Mouse (Mus musculus) embryonic stem cell, embryonic (primary cell): Measurements from ENCODE around the gene Rp9.

Experiments used
- CTCF ChIA-PET, 4 experiments: fragments of 300-600 bp in 2 of 4; fragments of 350-600 bp in 2 of 4; sonication (Branson Sonifier 250); formaldehyde crosslinking; loops; one replicate each; lab custom pipeline; 2022; ENCODE audit warnings: inconsistent platforms in 2 of 4; lab: Charles Lee
- POLR2A ChIA-PET, 4 experiments: fragments of 300-600 bp in 2 of 4; fragments of 350-600 bp in 2 of 4; sonication (Branson Sonifier 250); formaldehyde crosslinking; loops; one replicate each; lab custom pipeline; 2022; ENCODE audit warnings: antibody characterized with exemption in 4 of 4, inconsistent platforms in 1 of 4; lab: Charles Lee

Rp9 gene

DNA sequence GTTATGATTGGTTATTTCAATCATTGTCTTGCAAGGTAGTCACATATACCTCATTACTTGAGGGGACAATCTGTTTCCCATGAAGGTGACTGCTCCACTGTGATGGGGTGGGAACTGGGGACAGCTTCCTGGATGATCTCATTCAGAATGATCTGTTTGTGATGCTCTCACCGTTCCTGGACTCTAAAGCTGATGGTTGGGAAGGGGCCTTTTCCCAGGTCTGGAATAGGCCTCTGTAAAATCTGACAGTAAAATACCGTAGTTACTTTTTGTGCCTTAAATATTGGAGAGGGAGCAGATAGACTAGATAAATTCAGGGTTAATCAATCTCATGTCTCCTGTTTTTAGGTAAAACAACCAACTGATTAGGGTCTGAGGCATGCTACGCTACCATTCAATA, at the start of gene Rp9:
Gene Rp9 (minus strand): TSS at position 101 of the 400 bp plus-strand sequence.
- POLR2A ChIA-PET = no interaction called here
- CTCF ChIA-PET = interaction anchor here in 1 of 4 experiments (1.0 kb wide), 1 partner anchor 61 kb away, joined by 3 read pairs; no protein-coding TSS in a partner anchor

DNA sequence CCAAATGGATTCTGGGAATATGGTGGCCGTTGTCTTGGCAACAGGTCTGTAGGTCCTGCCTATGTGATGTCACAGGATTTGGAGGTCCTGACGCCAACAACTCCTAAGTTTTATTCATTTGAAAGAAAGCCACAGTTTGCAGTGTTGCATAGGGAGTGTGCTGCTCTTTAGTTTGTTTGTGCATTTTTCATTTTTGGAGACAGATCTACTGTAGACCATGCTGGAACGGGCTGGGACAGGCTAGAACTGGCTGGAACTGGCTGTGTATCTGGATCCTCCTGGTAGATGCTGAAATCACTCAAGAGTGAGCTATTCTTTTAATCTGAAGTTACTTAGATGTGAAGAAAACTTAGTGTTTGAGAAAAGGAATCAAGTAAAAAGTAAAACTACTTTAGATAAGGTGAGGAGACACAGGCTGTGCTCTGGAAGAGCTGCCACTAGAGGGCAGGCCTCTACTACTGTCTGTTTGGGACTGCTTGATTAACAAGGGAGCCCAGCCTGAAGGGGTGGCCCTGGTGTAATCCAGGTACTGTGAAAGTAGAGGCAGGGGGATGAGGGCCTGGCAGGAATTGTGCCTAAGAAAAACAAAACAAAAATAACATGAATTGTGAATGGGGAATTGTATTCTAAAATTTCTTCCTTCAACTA, 49.0 kb upstream of the Rp9 start:
- CTCF ChIA-PET = interaction anchor here (0.5 to 1.5 kb wide), 8 partner anchors 10 to 1162 kb away, joined by 3 to 7 read pairs (median 3); no protein-coding TSS in a partner anchor

GRCm38 (mm10) chr9:22515076-22515475, 45.5 kb upstream of the Rp9 start:
- ChIA-PET CTCF (no interaction called here), POLR2A (no interaction called here)

More for the DNA sequence above, 49.0 kb upstream of the Rp9 start:
- POLR2A ChIA-PET = interaction anchor here in 1 of 4 experiments (1.1 kb wide), 1 partner anchor 8 kb away, joined by 3 read pairs; no protein-coding TSS in a partner anchor

- ChIA-PET CTCF (interaction anchor here in 3 of 4 experiments (0.6 to 1.1 kb wide), 4 partner anchors 10 to 694 kb away, joined by 3 to 7 read pairs (median 4); no protein-coding TSS in a partner anchor), POLR2A (interaction anchor here in 2 of 4 experiments (0.5 to 1.2 kb wide), 2 partner anchors 16 to 17 kb away, joined by 3 read pairs; no protein-coding TSS in a partner anchor)
Observed at GRCm38 (mm10) chr9:22505574-22505973, 36.0 kb upstream of the Rp9 start.

DNA sequence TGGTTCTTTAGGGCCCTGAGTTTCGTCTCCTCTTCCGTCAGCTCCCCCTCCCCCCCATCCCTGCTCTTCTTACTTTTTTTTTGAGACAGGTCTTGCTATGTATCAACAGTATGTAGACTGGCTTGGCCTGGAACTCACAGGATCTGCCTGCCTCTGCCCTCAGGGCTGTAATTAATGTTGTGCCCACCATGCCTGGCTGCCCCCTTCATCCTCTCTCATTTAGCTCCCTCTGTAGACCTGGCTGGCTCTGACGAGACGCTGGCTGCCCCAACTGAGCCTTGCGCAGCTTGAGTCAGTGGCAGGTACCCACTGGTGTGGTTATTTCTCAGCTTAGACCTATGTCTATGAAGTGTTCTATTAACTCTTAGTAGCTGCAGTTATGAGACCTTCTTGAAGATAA, 34.0 kb upstream of the Rp9 start:
- ChIA-PET POLR2A (interaction anchor here in 3 of 4 experiments (0.7 to 1.8 kb wide), 4 partner anchors 25 to 1890 kb away, joined by 3 to 4 read pairs (median 4); partner anchors contain the start of gene Bbs9 (in 1 of the 3)), CTCF (interaction anchor here (0.6 to 1.7 kb wide), 6 partner anchors 8 to 1615 kb away, joined by 3 to 7 read pairs (median 4); no protein-coding TSS in a partner anchor)

DNA sequence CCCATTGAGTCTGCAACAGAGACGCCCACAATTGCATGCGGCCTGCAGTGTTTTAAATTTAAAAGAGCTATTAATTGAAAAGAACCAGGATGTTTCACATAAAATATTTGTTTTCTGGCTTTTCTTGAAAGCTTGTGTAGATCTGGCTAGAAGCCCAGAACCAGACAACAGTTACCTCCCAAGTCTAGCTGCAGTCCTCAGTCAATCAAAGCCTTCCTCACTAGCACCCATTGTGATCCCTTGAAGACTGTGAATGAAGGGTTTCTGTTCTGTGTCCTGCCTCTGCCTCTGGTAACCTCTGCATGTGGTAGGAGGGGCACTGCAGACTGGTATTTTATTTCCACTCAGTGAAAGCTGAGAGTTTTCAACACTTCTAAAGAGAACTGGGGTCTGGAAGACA, 33.4 kb upstream of the Rp9 start:
- ChIA-PET CTCF (interaction anchor here in 2 of 4 experiments (0.6 to 1.7 kb wide), 5 partner anchors 8 to 745 kb away, joined by 3 to 7 read pairs (median 4); no protein-coding TSS in a partner anchor), POLR2A (interaction anchor here in 3 of 4 experiments (0.7 to 1.8 kb wide), 4 partner anchors 24 to 1890 kb away, joined by 3 to 4 read pairs (median 4); partner anchors contain the start of gene Bbs9 (in 1 of the 3))

DNA sequence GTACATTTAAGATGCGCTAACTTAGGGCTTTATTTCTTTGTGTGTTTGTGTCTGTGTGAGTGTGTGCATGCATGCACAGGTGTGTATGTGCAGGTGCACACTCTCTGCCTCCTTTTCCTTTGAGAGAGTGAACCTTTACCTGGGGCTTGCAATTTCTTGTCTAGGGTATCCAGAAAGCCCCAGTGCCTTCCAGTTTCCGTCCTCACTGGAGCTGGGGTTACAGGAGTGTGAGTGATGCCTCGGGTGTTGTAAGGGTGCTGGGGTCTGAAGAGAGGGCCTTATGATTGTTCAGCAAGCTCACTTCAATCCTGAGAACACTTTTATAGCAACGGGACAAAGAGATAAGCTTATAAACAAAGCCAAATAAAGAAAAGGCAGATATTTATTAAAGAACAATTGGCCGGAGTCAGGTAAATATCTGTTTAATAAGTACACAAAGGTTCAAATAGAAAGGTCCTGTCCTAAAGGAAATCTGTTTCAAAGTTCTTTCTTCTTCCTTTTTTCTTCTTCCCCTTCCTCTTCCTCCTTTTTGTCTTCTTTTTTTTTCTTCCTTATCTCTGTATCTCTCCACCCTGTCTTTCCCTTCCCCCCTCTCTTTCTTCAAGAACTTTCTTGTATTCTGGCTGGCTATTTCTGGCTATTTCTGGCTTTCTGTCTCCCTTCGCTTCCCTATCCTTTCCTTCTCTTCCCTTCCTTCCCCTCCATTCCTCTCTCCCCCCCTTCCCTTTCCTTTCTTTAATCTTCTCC, 27.7 kb upstream of the Rp9 start:
- ChIA-PET POLR2A (no interaction called here), CTCF (interaction anchor here in 2 of 4 experiments (0.6 to 1.3 kb wide), 3 partner anchors 21 to 950 kb away, joined by 3 read pairs; partner anchors contain the start of genes Bbs9 (in 1 of the 2) and Carm1 (in 1 of the 2))

GRCm38 (mm10) chr9:22495133-22495532, 25.6 kb upstream of the Rp9 start:
- POLR2A ChIA-PET = interaction anchor here in 1 of 4 experiments (1.8 kb wide), 1 partner anchor 16 kb away, joined by 5 read pairs; no protein-coding TSS in a partner anchor
- CTCF ChIA-PET = interaction anchor here (0.5 to 1.3 kb wide), 19 partner anchors 8 to 1271 kb away, joined by 3 to 8 read pairs (median 3); partner anchors contain the start of gene Bbs9 (in 1 of the 4)

DNA sequence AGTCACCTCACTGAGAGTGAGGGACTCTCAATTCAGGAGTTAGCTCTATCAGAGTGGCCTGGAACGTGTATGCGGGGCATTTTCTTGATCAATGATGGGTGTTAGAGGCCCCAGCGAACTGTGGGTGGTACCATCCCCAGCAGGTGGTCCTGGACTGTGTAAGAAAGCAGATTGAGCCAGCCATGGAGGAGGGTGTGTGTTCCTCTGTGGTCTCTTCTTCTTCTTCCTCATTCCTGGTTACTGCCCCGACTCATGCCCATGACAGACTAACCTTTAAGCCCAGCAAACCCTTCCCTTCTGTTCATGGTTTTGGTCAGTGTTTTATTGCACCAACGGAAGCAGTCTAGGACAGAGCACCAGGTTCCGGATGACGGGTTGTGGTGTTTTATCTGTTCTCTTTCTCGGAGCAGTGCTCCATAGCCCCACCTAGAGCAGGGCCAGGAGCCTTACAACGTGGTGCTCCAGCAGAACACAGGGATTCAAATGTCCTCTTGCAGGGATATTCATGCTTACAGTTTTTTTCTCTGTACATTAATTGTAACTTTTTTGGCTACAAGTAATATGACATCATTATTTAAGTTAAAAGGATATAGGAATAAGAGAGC, 24.8 kb upstream of the Rp9 start:
- CTCF ChIA-PET = interaction anchor here in 3 of 4 experiments (0.5 to 1.3 kb wide), 5 partner anchors 10 to 84 kb away, joined by 4 to 7 read pairs (median 4); partner anchors contain the start of gene 9530077C05Rik (in 1 of the 3)
- POLR2A ChIA-PET = interaction anchor here in 1 of 4 experiments (1.8 kb wide), 1 partner anchor 15 kb away, joined by 5 read pairs; no protein-coding TSS in a partner anchor

- ChIA-PET POLR2A (no interaction called here), CTCF (no interaction called here)
Observed at GRCm38 (mm10) chr9:22488963-22489362, 19.4 kb upstream of the Rp9 start.

DNA sequence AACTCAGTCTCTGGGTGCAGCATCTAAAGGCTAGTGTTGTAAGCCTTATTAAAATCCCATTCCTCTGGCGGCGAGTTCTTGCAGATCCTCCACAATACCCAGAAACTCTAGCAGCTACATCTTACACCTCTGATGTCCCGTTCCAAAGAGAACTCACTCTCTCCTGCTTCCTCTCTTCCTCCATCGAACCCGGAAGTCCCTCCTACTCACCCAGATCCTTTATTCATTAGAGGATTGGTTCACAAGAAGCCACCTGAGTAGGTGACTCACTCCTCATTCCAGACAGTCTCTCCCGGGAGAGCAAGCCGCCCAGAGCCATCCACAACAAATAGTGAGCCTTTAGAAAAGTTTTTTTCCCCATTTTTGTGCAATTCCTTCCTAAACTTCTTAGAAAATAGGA, 16.7 kb upstream of the Rp9 start:
- CTCF ChIA-PET = interaction anchor here in 1 of 4 experiments (0.6 kb wide), 1 partner anchor 18 kb away, joined by 3 read pairs; no protein-coding TSS in a partner anchor

DNA sequence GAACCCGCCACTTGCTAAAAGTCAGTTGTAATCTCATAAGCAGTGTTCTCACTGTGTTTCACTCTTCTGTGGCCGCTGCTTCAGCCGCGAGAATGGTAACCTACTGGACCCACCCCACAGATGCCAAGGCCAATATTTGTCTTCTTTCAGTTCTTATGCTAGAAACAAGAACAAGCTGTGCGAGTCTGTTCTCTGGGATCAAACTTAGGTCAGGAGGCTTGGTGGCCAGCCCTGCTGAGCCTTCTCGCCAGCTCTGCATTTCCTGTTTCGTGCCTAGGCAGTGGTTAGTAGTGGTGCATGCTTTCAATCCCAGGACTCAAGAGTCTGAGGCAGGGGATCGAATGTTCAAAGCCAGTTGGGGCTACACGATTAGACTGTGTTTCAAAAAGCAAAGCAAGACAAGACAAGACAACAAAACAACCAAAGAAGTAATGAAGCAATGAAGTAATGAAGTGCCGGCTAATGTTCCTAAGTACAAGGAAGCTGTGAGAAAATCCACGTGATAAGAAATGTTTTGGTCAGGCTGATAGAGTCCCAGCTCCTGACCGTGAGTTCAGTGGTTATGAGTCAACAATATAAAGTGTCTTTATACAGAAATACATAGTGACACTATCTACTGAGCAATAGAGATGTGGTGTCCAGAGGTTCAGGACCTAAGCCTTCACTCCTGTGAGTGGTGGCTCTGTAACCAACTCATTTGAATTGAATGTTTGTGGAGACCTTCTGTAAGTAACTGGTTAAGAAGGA, 15.2 kb upstream of the Rp9 start:
- POLR2A ChIA-PET = interaction anchor here in 3 of 4 experiments (0.9 to 1.8 kb wide), 5 partner anchors 9 to 41 kb away, joined by 3 to 4 read pairs (median 4); partner anchors contain the start of gene Bbs9 (in 3 of the 3)
- CTCF ChIA-PET = no interaction called here

More for the DNA sequence above, 16.7 kb upstream of the Rp9 start:
- POLR2A ChIA-PET = interaction anchor here in 3 of 4 experiments (1.1 to 1.8 kb wide), 4 partner anchors 11 to 69 kb away, joined by 3 to 4 read pairs (median 4); partner anchors contain the start of gene Bbs9 (in 1 of the 3)

DNA sequence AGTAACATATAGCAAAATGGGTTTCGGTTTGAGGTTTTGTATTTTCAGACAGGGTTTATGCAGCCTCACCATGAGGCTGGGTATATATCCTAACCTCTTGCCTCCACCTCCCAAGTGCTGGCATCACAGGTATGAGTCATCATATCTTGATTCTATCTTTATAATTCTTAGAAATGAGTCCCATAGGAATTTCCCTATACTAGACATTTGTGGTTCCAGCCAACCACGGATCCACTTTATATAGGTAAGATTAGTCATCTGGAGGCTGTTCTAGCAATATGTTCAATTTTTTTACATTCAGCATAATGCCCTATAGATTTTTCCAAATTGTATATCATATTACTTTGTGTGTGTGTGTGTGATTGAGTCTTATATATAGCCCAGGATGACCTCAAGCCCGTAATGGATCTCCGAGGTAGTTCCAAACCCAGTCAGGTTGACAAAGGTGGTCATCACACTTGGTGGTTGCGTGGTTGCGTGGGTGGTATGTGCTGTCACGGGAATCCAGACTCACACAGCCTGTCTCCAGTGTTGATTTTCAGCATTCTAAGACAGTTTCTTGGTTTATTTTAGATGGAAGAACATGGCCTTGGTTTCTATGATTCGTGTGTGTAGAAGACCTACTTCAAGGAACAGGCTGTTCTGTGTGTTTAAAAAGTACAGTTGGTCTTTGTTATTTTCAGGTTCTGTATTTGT, 14.5 kb upstream of the Rp9 start:
- CTCF ChIA-PET = no interaction called here

DNA sequence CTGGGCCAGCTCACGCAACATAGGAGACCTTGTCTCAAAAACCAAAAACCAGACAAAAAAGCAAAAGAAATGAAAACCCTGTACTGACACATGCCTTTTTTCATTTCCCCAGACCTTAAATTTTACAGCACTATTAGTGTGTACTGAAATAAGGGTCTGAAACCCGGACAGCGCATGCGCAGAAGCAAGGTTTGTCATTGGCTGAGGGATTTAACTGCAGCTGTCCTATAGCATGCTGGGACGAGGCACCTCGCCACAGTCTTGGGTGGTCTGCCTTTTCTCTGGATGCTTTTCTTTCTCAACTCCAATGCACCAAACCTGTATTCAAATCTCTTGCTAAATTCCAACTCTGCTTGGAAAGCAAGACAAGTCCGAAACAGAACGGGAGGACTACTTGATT, 9.4 kb upstream of the Rp9 start:
- CTCF ChIA-PET = no interaction called here
- POLR2A ChIA-PET = interaction anchor here in 3 of 4 experiments (1.0 to 1.6 kb wide), 6 partner anchors 9 to 68 kb away, joined by 3 to 13 read pairs (median 5); partner anchors contain the start of gene 9530077C05Rik (in 1 of the 3)

More for the DNA sequence above, 14.5 kb upstream of the Rp9 start:
- POLR2A ChIA-PET = interaction anchor here in 2 of 4 experiments (0.9 to 1.4 kb wide), 4 partner anchors 8 to 217 kb away, joined by 3 to 4 read pairs (median 4); partner anchors contain the start of gene Bbs9 (in 2 of the 2)

DNA sequence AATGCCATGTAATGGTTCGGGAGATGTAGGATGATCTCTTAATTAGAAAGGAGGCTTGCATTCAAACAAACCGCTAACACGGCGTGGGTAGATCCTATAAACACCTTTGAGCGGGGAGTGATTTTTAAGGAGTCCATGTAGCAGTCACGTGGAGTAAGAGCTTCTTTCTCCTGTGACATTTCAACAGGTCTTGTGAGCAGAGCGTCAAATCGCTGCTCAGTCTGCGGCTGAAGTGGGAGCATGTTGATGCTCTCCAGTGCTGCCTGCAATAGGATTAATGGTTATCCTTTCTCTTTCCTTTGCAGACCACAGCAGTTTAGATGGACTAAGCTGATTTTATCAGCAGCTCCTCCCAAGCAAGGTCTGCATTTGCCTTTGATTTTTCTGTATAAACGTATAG, 6.7 kb upstream of the Rp9 start:
- CTCF ChIA-PET = interaction anchor here in 2 of 4 experiments (0.5 to 1.7 kb wide), 4 partner anchors 20 to 930 kb away, joined by 3 to 7 read pairs (median 4); partner anchors contain the start of gene 9530077C05Rik (in 1 of the 2)
- POLR2A ChIA-PET = interaction anchor here in 2 of 4 experiments (0.8 to 1.8 kb wide), 10 partner anchors 8 to 66 kb away, joined by 3 to 6 read pairs (median 4); partner anchors contain the start of gene 9530077C05Rik (in 1 of the 2)

DNA sequence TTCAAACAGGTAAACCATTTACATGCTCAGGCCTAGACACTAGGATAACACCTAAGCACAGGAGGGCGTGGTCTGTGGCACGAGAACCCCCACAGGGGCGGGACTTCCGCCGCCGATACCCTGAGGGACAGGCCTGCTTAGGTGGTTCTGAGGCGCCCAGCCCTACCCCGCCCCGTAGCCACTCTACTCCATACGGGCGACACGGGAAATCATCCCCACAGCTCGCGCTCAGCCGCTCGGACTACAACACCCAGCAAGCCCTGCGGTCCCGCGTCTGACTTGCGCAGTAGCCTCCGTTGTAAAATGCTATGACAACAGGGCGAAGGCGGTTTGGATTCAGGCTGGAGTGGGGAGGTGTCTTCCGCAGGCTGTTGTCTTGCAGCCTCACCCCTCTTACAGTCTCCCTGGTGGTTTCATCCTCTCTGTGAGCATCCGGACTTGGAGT, 5.9 kb upstream of the Rp9 start, which contains the start of gene Bbs9:
Gene Bbs9 (plus strand): TSS at position 292 of the 445 bp plus-strand sequence.
- CTCF ChIA-PET = interaction anchor here in 1 of 4 experiments (0.9 to 1.4 kb wide), 4 partner anchors 20 to 320 kb away, joined by 3 to 5 read pairs (median 3); partner anchors contain the start of gene 9530077C05Rik
- POLR2A ChIA-PET = interaction anchor here in 3 of 4 experiments (0.5 to 1.8 kb wide), 16 partner anchors 9 to 600 kb away, joined by 3 to 5 read pairs (median 4); partner anchors contain the start of genes 9530077C05Rik (in 2 of the 3), Anln (in 1 of the 3) and Pigyl (in 1 of the 3)
